ENCODE assay signal across 10 mouse cellular contexts in the genomic region with DNA sequence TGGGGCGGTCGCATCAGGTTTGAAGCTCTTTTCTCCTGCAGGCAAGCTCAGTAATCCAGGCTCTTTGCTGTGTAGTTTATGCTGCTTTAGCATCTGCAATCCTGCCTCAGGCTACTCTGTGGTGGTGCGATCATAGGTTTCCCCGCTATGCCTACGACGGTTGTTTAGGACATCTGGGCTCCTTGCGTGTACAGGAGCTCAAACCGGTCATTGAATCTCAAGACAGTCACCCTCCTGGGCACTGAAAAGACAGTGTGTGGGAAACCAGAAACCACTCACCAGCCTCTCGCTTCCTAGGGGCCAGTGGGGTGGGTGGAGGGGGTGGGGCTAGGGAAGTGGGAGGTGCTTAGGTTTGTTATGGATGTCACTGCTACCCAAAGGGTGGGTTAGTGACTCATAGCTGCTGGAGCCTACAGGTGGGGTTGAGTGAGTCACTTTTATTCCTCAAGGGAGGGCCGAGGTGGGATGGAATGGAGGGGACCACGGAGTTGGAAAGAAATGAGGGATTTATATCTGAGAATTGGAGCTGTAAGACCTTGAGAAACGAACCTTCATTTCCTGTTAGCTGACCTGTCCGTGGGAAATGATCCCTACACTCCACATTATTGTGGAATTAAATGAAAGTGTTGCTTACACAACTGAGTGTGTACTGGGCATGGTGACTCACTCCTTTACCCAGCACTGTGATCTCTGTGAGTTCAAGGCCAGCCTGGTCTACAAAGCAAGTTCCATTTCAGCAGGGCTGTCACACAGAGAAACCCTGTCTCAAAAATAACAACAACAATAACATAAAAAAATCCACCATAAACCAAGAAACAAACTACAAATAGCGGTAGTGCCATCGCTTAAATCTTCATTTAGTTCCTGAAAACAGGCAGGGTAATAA. TPM values are rescaled to one million over a fixed set of nuclear protein-coding genes. Genes with fewer than 3 reads are reported as not detected.
DNase-seq lines count a peak whose midpoint lies in the region; TF ChIP-seq lines count a peak whose summit lies in the region.
"Had no signal": no experiment of that assay in that cellular context is flagged by ENCODE, and none has a peak within 500 bp of the region (broad histone marks: within the 10 kb centered on the region; RNA-seq: fewer than 3 reads in every experiment).

No protein-coding gene starts in this region.

- TF ChIP-seq CTCF in ES-Bruce4 (IDR thresholded peaks at IDR 0.05; ENCODE audit: low read depth, low read length), result no peak

- H3K4me1 ChIP-seq in ES-Bruce4 (ENCODE audit: control insufficient read depth, insufficient read depth, low read length), result peaks cover 3% of the 10 kb centered on the region

- peak overlapping the region; percentile 69 for H3K4me3 ChIP-seq in ES-Bruce4 (ENCODE audit: low read depth, low read length)

- H3K36me3 ChIP-seq in ES-Bruce4 (ENCODE audit: control insufficient read depth, insufficient read depth, low read length, poor library complexity, severe bottlenecking), result no peaks in the 10 kb centered on the region
- H3K36me3 ChIP-seq: heart, embryonic 10.5 days; limb, embryonic 12.5 days had no signal

- intact Hi-C loops in heart, postnatal 14 days (cut with DNase I), result loop anchor here (1.0 to 2.0 kb wide), 2 partner anchors 73 to 175 kb away; no protein-coding TSS in a partner anchor

- peak; percentile 89 for DNase-seq in heart, adult 11 months
- no peak for DNase-seq in heart, adult 18-20 months
- DNase-seq in fibroblast of lung, adult 2 months (ENCODE audit: low read depth), result peak; percentile 75
- DNase-seq in natural killer cell, adult 2 months (ENCODE audit: low spot score in 2 of 2), result peak; percentile 53 to 64
- DNase-seq in ovary, adult 18-20 months (ENCODE audit: low spot score), result no peak
- no peak for DNase-seq in heart, postnatal 14 days
- no peak for DNase-seq in MN1 (ENCODE audit: low spot score)

- peak overlapping the region; percentile 24 for H3K9ac ChIP-seq in ES-Bruce4 (ENCODE audit: low read depth, poor library complexity, severe bottlenecking)

- peak overlapping the region; percentile 91 for H3K27ac ChIP-seq in ES-Bruce4 (ENCODE audit: insufficient read depth, low read length)

- no peaks in the 10 kb centered on the region for H3K9me3 ChIP-seq in ES-Bruce4 (replicated peaks; ENCODE audit: control insufficient read depth, insufficient read depth, low read length, poor library complexity, severe bottlenecking)
- H3K9me3 ChIP-seq: heart, embryonic 10.5 days; limb, embryonic 12.5 days had no signal

- H3K27me3 ChIP-seq in ES-Bruce4 (ENCODE audit: control insufficient read depth, insufficient read depth, low read length, poor library complexity, severe bottlenecking), result no peaks in the 10 kb centered on the region

- TF ChIP-seq POLR2A in ES-Bruce4 (IDR thresholded peaks at IDR 0.05; ENCODE audit: insufficient read depth, low read length), result peak; percentile 12

- TF ChIP-seq EP300 in ES-Bruce4 (IDR thresholded peaks at IDR 0.05; ENCODE audit: insufficient read depth, low read depth, low read length), result no peak

RNA-seq across cellular contexts. Expression of a gene that starts 44.9 kb away (rescaled TPM):
- not detected for total RNA-seq in heart, adult 18-20 months (2021)
- polyA plus RNA-seq in ES-Bruce4 (2011; ENCODE audit: insufficient read depth, insufficient read length, low read depth, missing spikeins), result 2.3 and 2.5 TPM in 2 replicates
- not detected for total RNA-seq in heart, postnatal 14 days (2021)

Comparison
In these comparisons a context has a peak if more than half of its experiments do, and no peak if none do; other contexts are left out.
1. DNase-seq: peak in heart, adult 11 months (single experiment), fibroblast of lung, adult 2 months (single experiment) and natural killer cell, adult 2 months (2 of 2); none in heart, adult 18-20 months (0 of 2), ovary, adult 18-20 months (single experiment), heart, postnatal 14 days (0 of 2) and MN1 (single experiment).